Mouse (Mus musculus) G1E (cell line): ENCODE measurements around the gene Pygl. TPM values are rescaled to one million over a fixed set of nuclear protein-coding genes. Genes with fewer than 3 reads are reported as not detected.

Experiments
- ATAC-seq: 2 replicates; pipeline ENCODE4 v1.8.0; 2016; ENCODE audit warnings: mild to moderate bottlenecking; ENCODE audit not compliant: insufficient number of reproducible peaks, poor library complexity, low FRiP score, severe bottlenecking; ENCODE audit errors: extremely low read depth
- DNase-seq: peaks from one replicate; pipeline ENCODE4 v3.0.0; 2012; ENCODE audit warnings: low spot score
- H3K27me3 ChIP-seq: 2 replicates; pipeline ENCODE4 v1.6.1; 2012; ENCODE audit warnings: mild to moderate bottlenecking, low read length, inconsistent platforms; ENCODE audit not compliant: insufficient read depth
- H3K36me3 ChIP-seq: replicated peaks from 2 replicates; pipeline ENCODE3; 2012; ENCODE audit warnings: mild to moderate bottlenecking, inconsistent platforms
- H3K4me1 ChIP-seq: 2 replicates; pipeline ENCODE4 v1.6.1; 2012; ENCODE audit warnings: low read depth, low read length, inconsistent platforms, mixed read lengths; ENCODE audit not compliant: insufficient read depth
- H3K4me3 ChIP-seq: 2 replicates; pipeline ENCODE4 v1.5.1; 2012; ENCODE audit warnings: low read depth, mild to moderate bottlenecking, inconsistent platforms, low read length, moderate library complexity, mixed read lengths
- H3K9me3 ChIP-seq: replicated peaks from 2 replicates; pipeline ENCODE4 v1.6.1; 2012; ENCODE audit warnings: inconsistent platforms
- CTCF ChIP-seq: IDR thresholded peaks from 2 replicates; pipeline ENCODE4 v1.5.1; 2012; ENCODE audit warnings: low read depth, low read length, inconsistent platforms, mixed read lengths
- GATA1 ChIP-seq: IDR thresholded peaks from 2 replicates; pipeline ENCODE4 v1.6.1; 2012; ENCODE audit warnings: borderline replicate concordance, low read length, inconsistent platforms, mixed read lengths
- GATA2 ChIP-seq: IDR thresholded peaks from 2 replicates; pipeline ENCODE4 v1.6.1; 2012; ENCODE audit warnings: low read depth, low read length, inconsistent platforms, borderline replicate concordance
- POLR2AphosphoS5 ChIP-seq: IDR thresholded peaks from 2 replicates; pipeline ENCODE4 v1.6.1; 2012; ENCODE audit warnings: low read depth, low read length, inconsistent platforms; ENCODE audit not compliant: insufficient replicate concordance
- TAL1 ChIP-seq: conservative IDR thresholded peaks from 2 replicates; pipeline ENCODE4 v1.6.1; 2012; ENCODE audit warnings: low read depth, low read length, inconsistent platforms, mixed read lengths
- polyA plus RNA-seq: library from polyadenylated mRNA; stranded (reverse); fragments of >175 nt; gene quantifications from 2 replicates; pipeline ENCODE4 v1.2.3, GENCODE M21; 2012
- total RNA-seq, 2 experiments: library from RNA; stranded (forward) in 1 of 2; stranded (reverse) in 1 of 2; fragments of 200-1000 nt in 1 of 2; fragments of >200 nt in 1 of 2; fragmentation: Nextera tagmentation in 1 of 2; gene quantifications; 2 replicates each; pipeline ENCODE4 v1.2.3; 2014 to 2017

The Pygl gene
- total and polyA plus RNA-seq, 3 experiments = 0.27 TPM; not detected in 2

DNA sequence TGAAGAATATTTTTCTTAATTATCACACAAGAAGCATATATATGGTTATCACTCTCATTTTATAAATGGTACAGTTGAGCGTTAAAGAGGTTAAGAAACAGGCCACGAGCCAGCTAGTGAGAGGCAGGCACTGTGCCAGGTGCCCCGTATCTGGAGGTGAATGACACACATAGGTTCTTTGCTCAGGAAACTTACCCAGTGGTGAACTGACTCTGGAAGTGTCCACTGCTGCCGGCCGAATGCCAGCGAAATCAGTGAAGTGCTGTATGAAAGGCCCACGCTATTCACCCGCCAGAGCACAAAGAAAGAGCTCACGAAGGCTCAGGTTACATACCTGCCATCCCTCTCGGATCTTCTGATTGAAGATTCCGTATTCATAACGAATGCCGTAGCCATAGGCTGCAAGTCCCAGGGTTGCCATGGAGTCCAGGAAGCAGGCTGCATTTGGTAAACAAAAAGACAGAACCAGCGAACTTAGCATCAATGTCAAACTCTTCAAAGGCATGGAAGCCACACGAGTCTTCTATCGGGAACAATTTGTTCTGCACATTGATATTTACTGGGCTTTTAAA lies 15.0 kb downstream of the Pygl start:
- ATAC-seq = no peak
- H3K4me3 ChIP-seq = no peak overlapping the region
- no peak for DNase-seq
- no peak for TF ChIP-seq GATA1
- no peak for TF ChIP-seq POLR2AphosphoS5
- no peak for TF ChIP-seq GATA2
- no peak for TF ChIP-seq TAL1
- TF ChIP-seq CTCF = no peak
- H3K9me3 ChIP-seq = no peaks in the 10 kb centered on the region
- no peaks in the 10 kb centered on the region for H3K4me1 ChIP-seq
- H3K27me3 ChIP-seq = peaks cover 10% of the 10 kb centered on the region
- no peaks in the 10 kb centered on the region for H3K36me3 ChIP-seq

- no peaks in the 10 kb centered on the region for H3K9me3 ChIP-seq
- H3K4me3 ChIP-seq = no peak overlapping the region
- 0 out of 2 replicates have a peak, but pooled peaks cover 5% of the 10 kb centered on the region for H3K27me3 ChIP-seq
- H3K4me1 ChIP-seq = no peaks in the 10 kb centered on the region
- no peak for TF ChIP-seq GATA2
- no peak for TF ChIP-seq GATA1
- no peak for TF ChIP-seq POLR2AphosphoS5
- no peak for TF ChIP-seq CTCF
- TF ChIP-seq TAL1 = no peak
- DNase-seq = no peak
- ATAC-seq = no peak
- no peaks in the 10 kb centered on the region for H3K36me3 ChIP-seq
These were observed 17.0 kb downstream of the Pygl start for GRCm38 (mm10) chr12:70214281-70214680.

GRCm38 (mm10) chr12:70213601-70214000 lies 17.7 kb downstream of the Pygl start:
- Histone ChIP-seq H3K27me3 (peaks cover 7% of the 10 kb centered on the region; the same call in 1 of the 2 replicates), H3K9me3 (no peaks in the 10 kb centered on the region), H3K4me1 (no peaks in the 10 kb centered on the region), H3K36me3 (no peaks in the 10 kb centered on the region), H3K4me3 (no peak overlapping the region)
- ATAC-seq (no peak), DNase-seq (no peak)
- TF ChIP-seq POLR2AphosphoS5 (no peak), GATA1 (no peak), GATA2 (no peak), TAL1 (no peak), CTCF (no peak)

DNA sequence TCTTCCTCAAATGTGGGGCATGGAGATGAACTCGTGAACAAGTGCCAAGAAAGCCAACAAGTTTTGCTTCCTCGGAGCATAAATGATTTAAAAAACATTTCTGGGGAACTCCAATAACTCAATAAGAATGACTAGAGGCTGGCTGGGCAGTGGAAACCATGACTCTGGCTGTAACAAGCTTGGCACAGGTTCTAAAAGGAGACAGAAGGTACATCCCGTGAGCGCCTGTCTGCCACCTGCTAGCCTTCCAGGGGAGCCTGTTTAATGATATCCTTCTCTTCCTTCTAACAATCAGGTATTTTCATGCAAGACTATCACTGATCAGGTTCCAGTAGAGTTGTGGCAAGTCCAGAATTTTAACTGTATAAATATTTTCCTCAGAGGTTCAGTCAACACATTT lies 18.8 kb downstream of the Pygl start:
- DNase-seq (no peak), ATAC-seq (no peak)
- no peaks in the 10 kb centered on the region for H3K4me1 ChIP-seq
- no peaks in the 10 kb centered on the region for H3K9me3 ChIP-seq
- H3K27me3 ChIP-seq = peaks cover 18% of the 10 kb centered on the region; the same call in 1 of the 2 replicates
- no peak for TF ChIP-seq GATA1
- no peak for TF ChIP-seq CTCF
- no peak for TF ChIP-seq GATA2
- no peak for TF ChIP-seq POLR2AphosphoS5
- TF ChIP-seq TAL1 = no peak
- no peak overlapping the region for H3K4me3 ChIP-seq
- no peaks in the 10 kb centered on the region for H3K36me3 ChIP-seq

DNA sequence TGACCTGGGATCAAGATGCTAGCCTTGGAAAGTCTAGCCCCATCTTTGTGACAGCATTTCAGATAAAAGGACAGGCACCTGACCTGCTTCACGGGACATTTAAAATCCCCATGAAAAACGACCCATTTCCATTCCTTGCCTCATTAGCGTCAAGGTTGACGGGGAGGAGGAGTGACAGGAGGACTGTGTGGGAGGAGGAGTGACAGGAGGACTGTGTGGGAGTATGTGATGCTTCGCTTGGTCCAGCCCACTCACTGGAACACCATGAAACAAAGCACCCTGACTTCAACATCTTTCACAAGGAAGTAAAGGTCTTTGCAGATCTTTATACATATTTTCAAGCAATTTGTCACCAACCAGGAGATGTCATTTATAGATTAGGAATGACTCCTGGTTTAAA lies 23.1 kb downstream of the Pygl start:
- no peaks in the 10 kb centered on the region for H3K9me3 ChIP-seq
- no peak overlapping the region for H3K4me3 ChIP-seq
- H3K36me3 ChIP-seq = no peaks in the 10 kb centered on the region
- peaks cover 25% of the 10 kb centered on the region for H3K27me3 ChIP-seq
- DNase-seq (no peak), ATAC-seq (no peak)
- TF ChIP-seq POLR2AphosphoS5 (no peak), TAL1 (no peak)
- H3K4me1 ChIP-seq = no peaks in the 10 kb centered on the region

GRCm38 (mm10) chr12:70204433-70204832 lies 26.9 kb downstream of the Pygl start:
- no peak for TF ChIP-seq POLR2AphosphoS5
- TF ChIP-seq TAL1 = no peak
- TF ChIP-seq GATA2 = no peak
- TF ChIP-seq CTCF = no peak
- TF ChIP-seq GATA1 = no peak
- ATAC-seq = no peak

GRCm38 (mm10) chr12:70201926-70202529 lies 29.3 kb downstream of the Pygl start:
- Histone ChIP-seq H3K27me3 (peaks cover 14% of the 10 kb centered on the region), H3K4me3 (no peak overlapping the region), H3K4me1 (no peaks in the 10 kb centered on the region), H3K36me3 (no peaks in the 10 kb centered on the region), H3K9me3 (no peaks in the 10 kb centered on the region)
- no peak for ATAC-seq
- DNase-seq = no peak
- TF ChIP-seq POLR2AphosphoS5 (no peak), CTCF (no peak), TAL1 (no peak), GATA1 (no peak), GATA2 (no peak)

More at GRCm38 (mm10) chr12:70204433-70204832, 26.9 kb downstream of the Pygl start:
- Histone ChIP-seq H3K4me3 (no peak overlapping the region), H3K9me3 (no peaks in the 10 kb centered on the region), H3K4me1 (no peaks in the 10 kb centered on the region), H3K36me3 (no peaks in the 10 kb centered on the region), H3K27me3 (peaks cover 27% of the 10 kb centered on the region)
- no peak for DNase-seq
